Mouse (Mus musculus) bone marrow macrophage, adult 2 months (primary cell): ENCODE measurements at regions not wholly inside any gene's neighbourhood (a gene's known extent, or its start where the extent isn't known, plus 50 kb on each side); places are given as distances from the start of the nearest gene placed in this dataset.

ENCODE experiments used
- H3K27ac ChIP-seq: 2 replicates; pipeline ENCODE4 v1.5.1; 2012; ENCODE audit warnings: low read depth, low read length; ENCODE audit not compliant: insufficient read depth
- H3K4me1 ChIP-seq: 2 replicates; pipeline ENCODE4 v1.6.1; 2012; ENCODE audit warnings: low read length; ENCODE audit not compliant: control insufficient read depth, insufficient read depth
- H3K4me3 ChIP-seq: 2 replicates; pipeline ENCODE4 v1.5.1; 2012; ENCODE audit warnings: mild to moderate bottlenecking, low read length, moderate library complexity; ENCODE audit not compliant: insufficient read depth
- CTCF ChIP-seq: IDR thresholded peaks from 2 replicates; pipeline ENCODE4 v1.5.1; 2012; ENCODE audit warnings: low read depth, mild to moderate bottlenecking, low read length, moderate library complexity
- POLR2A ChIP-seq: IDR thresholded peaks from 2 replicates; pipeline ENCODE4 v1.6.1; 2012; ENCODE audit warnings: mild to moderate bottlenecking, low read depth, low read length, borderline replicate concordance

GRCm38 (mm10) chr3:143100810-143101645, 219.2 kb upstream of the Pkn2 start:
- Histone ChIP-seq H3K4me3 (peak overlapping the region; percentile 30; the same call in 1 of the 2 replicates), H3K4me1 (no peaks in the 10 kb centered on the region), H3K27ac (no peak overlapping the region)
- no peak for TF ChIP-seq CTCF
- no peak for TF ChIP-seq POLR2A

GRCm38 (mm10) chr3:143100203-143100602, 218.4 kb upstream of the Pkn2 start:
- H3K4me3 ChIP-seq, result no peak overlapping the region
- no peak overlapping the region for H3K27ac ChIP-seq
- no peaks in the 10 kb centered on the region for H3K4me1 ChIP-seq
- no peak for TF ChIP-seq POLR2A
- no peak for TF ChIP-seq CTCF

- H3K4me3 ChIP-seq, result no peak overlapping the region
- H3K27ac ChIP-seq, result no peak overlapping the region
- H3K4me1 ChIP-seq, result no peaks in the 10 kb centered on the region
- TF ChIP-seq CTCF (no peak), POLR2A (no peak)
Measured at GRCm38 (mm10) chr3:143092206-143092605, 210.4 kb upstream of the Pkn2 start.

- TF ChIP-seq CTCF (no peak), POLR2A (no peak)
- H3K27ac ChIP-seq, result no peak overlapping the region
- no peaks in the 10 kb centered on the region for H3K4me1 ChIP-seq
- no peak overlapping the region for H3K4me3 ChIP-seq
Measured at GRCm38 (mm10) chr3:143090886-143091285, 209.1 kb upstream of the Pkn2 start.

- Histone ChIP-seq H3K4me1 (no peaks in the 10 kb centered on the region), H3K4me3 (no peak overlapping the region), H3K27ac (no peak overlapping the region)
- no peak for TF ChIP-seq CTCF
- no peak for TF ChIP-seq POLR2A
Measured at GRCm38 (mm10) chr3:143090316-143090715, 208.5 kb upstream of the Pkn2 start.

GRCm38 (mm10) chr3:143087786-143088185, 206.0 kb upstream of the Pkn2 start:
- no peaks in the 10 kb centered on the region for H3K4me1 ChIP-seq
- no peak overlapping the region for H3K4me3 ChIP-seq
- TF ChIP-seq CTCF, result no peak
- TF ChIP-seq POLR2A, result no peak
- no peak overlapping the region for H3K27ac ChIP-seq

- TF ChIP-seq CTCF, result no peak
- TF ChIP-seq POLR2A, result no peak
- H3K4me1 ChIP-seq, result no peaks in the 10 kb centered on the region
Measured at GRCm38 (mm10) chr3:143078310-143078709, 196.5 kb upstream of the Pkn2 start.

GRCm38 (mm10) chr3:143071839-143072373, 190.1 kb upstream of the Pkn2 start:
- H3K4me3 ChIP-seq, result no peak overlapping the region
- no peak for TF ChIP-seq CTCF
- H3K27ac ChIP-seq, result no peak overlapping the region
- no peaks in the 10 kb centered on the region for H3K4me1 ChIP-seq

More at GRCm38 (mm10) chr3:143078310-143078709, 196.5 kb upstream of the Pkn2 start:
- Histone ChIP-seq H3K27ac (no peak overlapping the region), H3K4me3 (no peak overlapping the region)

GRCm38 (mm10) chr3:143054858-143055257, 173.1 kb upstream of the Pkn2 start:
- Histone ChIP-seq H3K4me1 (no peaks in the 10 kb centered on the region), H3K27ac (no peak overlapping the region)
- TF ChIP-seq POLR2A (no peak), CTCF (no peak)

GRCm38 (mm10) chr3:143053286-143053993, 171.6 kb upstream of the Pkn2 start:
- no peak overlapping the region for H3K4me3 ChIP-seq
- no peaks in the 10 kb centered on the region for H3K4me1 ChIP-seq
- H3K27ac ChIP-seq, result no peak overlapping the region
- TF ChIP-seq POLR2A (no peak), CTCF (no peak)

More at GRCm38 (mm10) chr3:143054858-143055257, 173.1 kb upstream of the Pkn2 start:
- H3K4me3 ChIP-seq, result no peak overlapping the region

- Histone ChIP-seq H3K4me1 (no peaks in the 10 kb centered on the region), H3K4me3 (no peak overlapping the region), H3K27ac (no peak overlapping the region)
- TF ChIP-seq POLR2A, result no peak
- no peak for TF ChIP-seq CTCF
Measured at GRCm38 (mm10) chr3:143040666-143041065, 158.9 kb upstream of the Pkn2 start.
